Mouse (Mus musculus): ENCODE measurements around the gene Kbtbd6. TPM values are rescaled to one million over a fixed set of nuclear protein-coding genes. Genes with fewer than 3 reads are reported as not detected.

The Kbtbd6 gene
- total and polyA plus RNA-seq, 3 experiments, result 0.12 TPM; not detected in 2

- no peaks in the 10 kb centered on the region for H3K27me3 ChIP-seq (ENCODE audit: control insufficient read depth in 1 of 2, insufficient read depth in 2 of 2, low read length in 2 of 2)
- no peaks in the 10 kb centered on the region for H3K79me2 ChIP-seq (ENCODE audit: control insufficient read depth, insufficient read depth, low read length, poor library complexity)
- no peak overlapping the region for H3K9ac ChIP-seq (ENCODE audit: control insufficient read depth, low read depth, low read length, poor library complexity, severe bottlenecking)
- no peaks in the 10 kb centered on the region for H3K9me3 ChIP-seq (replicated peaks; ENCODE audit: insufficient read depth, low read length)
- DNase-seq (ENCODE audit: low read depth, low spot score), result no peak
- H3K4me1 ChIP-seq (ENCODE audit: control insufficient read depth in 1 of 2, insufficient read depth in 2 of 2, low read length in 2 of 2), result peaks cover 0 to 1% of the 10 kb centered on the region in 2 experiments; a peak in 1 of 4 replicates
- H3K4me3 ChIP-seq (ENCODE audit: control insufficient read depth in 1 of 2, insufficient read depth in 1 of 2, low read depth in 2 of 2, low read length in 2 of 2), result no peak overlapping the region
- H3K27ac ChIP-seq (ENCODE audit: control insufficient read depth, low read depth, low read length), result no peak overlapping the region
- no peak for TF ChIP-seq MXI1 (IDR thresholded peaks at IDR 0.05; ENCODE audit: low read depth, low read length)
- no peak for TF ChIP-seq BHLHE40 (IDR thresholded peaks at IDR 0.05; ENCODE audit: borderline replicate concordance, low read depth, low read length)
- no peak for TF ChIP-seq JUND (IDR thresholded peaks at IDR 0.05; ENCODE audit: low read depth, low read length)
- TF ChIP-seq TAL1 (IDR thresholded peaks at IDR 0.05; ENCODE audit: low read length), result no peak
- no peak for TF ChIP-seq TBP (IDR thresholded peaks at IDR 0.05; ENCODE audit: low read depth, low read length)
- no peak for TF ChIP-seq SIN3A (IDR thresholded peaks at IDR 0.05; ENCODE audit: low read length)
- no peak for TF ChIP-seq MYC (IDR thresholded peaks at IDR 0.05; ENCODE audit: low read depth, low read length)
- TF ChIP-seq NRF1 (IDR thresholded peaks at IDR 0.05; ENCODE audit: insufficient read depth, low read depth, low read length, poor library complexity, severe bottlenecking), result no peak
- no peak for TF ChIP-seq POLR2AphosphoS2 (IDR thresholded peaks at IDR 0.05; ENCODE audit: low read length)
- no peak for TF ChIP-seq POLR2A (IDR thresholded peaks at IDR 0.05; ENCODE audit: control insufficient read depth in 1 of 2, insufficient read depth in 1 of 2, low read depth in 1 of 2, low read length in 2 of 2, poor library complexity in 1 of 2)
- TF ChIP-seq ETS1 (IDR thresholded peaks at IDR 0.05; ENCODE audit: low read depth, low read length), result no peak
- TF ChIP-seq CHD1 (IDR thresholded peaks at IDR 0.05; ENCODE audit: low read depth, low read length), result no peak
- no peak for TF ChIP-seq MAZ (IDR thresholded peaks at IDR 0.05; ENCODE audit: low read depth, low read length)
- no peak for TF ChIP-seq UBTF (IDR thresholded peaks at IDR 0.05; ENCODE audit: borderline replicate concordance, insufficient read depth, low read depth, low read length)
- no peak for TF ChIP-seq HCFC1 (IDR thresholded peaks at IDR 0.05; ENCODE audit: low read depth, low read length)
- TF ChIP-seq SMC3 (IDR thresholded peaks at IDR 0.05; ENCODE audit: low read depth, low read length), result no peak
- no peak for TF ChIP-seq MYB (IDR thresholded peaks at IDR 0.05; ENCODE audit: low read depth, low read length)
- H3K36me3 ChIP-seq (ENCODE audit: control insufficient read depth in 1 of 2, insufficient read depth in 2 of 2, low read length in 2 of 2), result no peaks in the 10 kb centered on the region; a peak in 1 of 4 replicates
Measured at GRCm38 (mm10) chr14:79494349-79494748, 42.7 kb downstream of the Kbtbd6 start.

- Histone ChIP-seq H3K9ac (ENCODE audit: control insufficient read depth, low read depth, low read length, poor library complexity, severe bottlenecking) (no peak overlapping the region), H3K4me3 (ENCODE audit: control insufficient read depth in 1 of 2, insufficient read depth in 1 of 2, low read depth in 2 of 2, low read length in 2 of 2) (no peak overlapping the region), H3K27ac (ENCODE audit: control insufficient read depth, low read depth, low read length) (no peak overlapping the region), H3K9me3 (replicated peaks; ENCODE audit: insufficient read depth, low read length) (no peaks in the 10 kb centered on the region), H3K4me1 (ENCODE audit: control insufficient read depth in 1 of 2, insufficient read depth in 2 of 2, low read length in 2 of 2) (peaks cover 5 to 19% of the 10 kb centered on the region in 2 experiments), H3K36me3 (ENCODE audit: control insufficient read depth in 1 of 2, insufficient read depth in 2 of 2, low read length in 2 of 2) (peaks cover 0 to 14% of the 10 kb centered on the region in 2 experiments; a peak in 2 of 4 replicates), H3K27me3 (ENCODE audit: control insufficient read depth in 1 of 2, insufficient read depth in 2 of 2, low read length in 2 of 2) (no peaks in the 10 kb centered on the region), H3K79me2 (ENCODE audit: control insufficient read depth, insufficient read depth, low read length, poor library complexity) (no peaks in the 10 kb centered on the region)
- TF ChIP-seq GATA1 (IDR thresholded peaks at IDR 0.05; ENCODE audit: low read depth, low read length), result no peak
- TF ChIP-seq POLR2AphosphoS5 (IDR thresholded peaks at IDR 0.05; ENCODE audit: borderline replicate concordance, low read depth, low read length), result no peak
- TF ChIP-seq POLR2A (IDR thresholded peaks at IDR 0.05; ENCODE audit: control insufficient read depth in 1 of 2, insufficient read depth in 1 of 2, low read depth in 1 of 2, low read length in 2 of 2, poor library complexity in 1 of 2), result no peak
- no peak for TF ChIP-seq ZKSCAN1 (IDR thresholded peaks at IDR 0.05; ENCODE audit: low read depth, low read length)
- TF ChIP-seq USF2 (IDR thresholded peaks at IDR 0.05; ENCODE audit: borderline replicate concordance in 1 of 2, insufficient read depth in 1 of 2, low read depth in 1 of 2, low read length in 2 of 2), result no peak
- no peak for TF ChIP-seq ETS1 (IDR thresholded peaks at IDR 0.05; ENCODE audit: low read depth, low read length)
- TF ChIP-seq MYB (IDR thresholded peaks at IDR 0.05; ENCODE audit: low read depth, low read length), result no peak
- no peak for DNase-seq (ENCODE audit: low read depth, low spot score)
Measured at GRCm38 (mm10) chr14:79499326-79499725, 47.7 kb downstream of the Kbtbd6 start.

Data from MEL (cell line).